Mouse (Mus musculus): ENCODE measurements around the gene Olfr721-ps1. TPM values are rescaled to one million over a fixed set of nuclear protein-coding genes. Genes with fewer than 3 reads are reported as not detected.

The Olfr721-ps1 gene
- not detected for polyA plus RNA-seq (2017; shearing (Covaris generic))

DNA sequence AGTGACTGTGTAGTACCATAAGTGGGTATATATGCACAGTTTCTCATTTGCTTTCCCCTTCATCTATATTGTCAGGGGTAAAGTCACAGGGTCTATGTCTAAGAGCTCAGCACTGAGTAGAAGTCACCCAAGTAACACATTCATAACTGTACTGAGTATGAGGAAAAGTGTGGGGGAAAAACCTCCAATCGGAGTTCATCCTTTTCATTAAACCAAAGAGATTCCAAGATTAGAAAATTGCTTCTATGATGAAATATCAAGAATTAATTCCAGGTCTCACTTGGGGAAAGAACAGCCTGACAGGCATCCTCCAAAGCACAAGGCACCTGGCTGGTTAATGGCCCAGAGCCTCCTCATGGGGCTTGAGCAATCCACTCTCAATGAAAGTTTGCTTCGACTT lies at the start of gene Olfr721-ps1:
Gene Olfr721-ps1, plus strand, starts transcription at position 301 of the 400 bp plus-strand sequence.

Other genes with a start within 250 kb of the Olfr721-ps1 start
- gene Olfr720, start 214.5 kb upstream of the Olfr721-ps1 start, polyA plus RNA-seq (2017; shearing (Covaris generic)) = not detected
- 0.12 TPM for gene Olfr31, start 78.5 kb upstream of the Olfr721-ps1 start, polyA plus RNA-seq (2017; shearing (Covaris generic))
- 6.4 TPM for gene Il3ra, start 55.0 kb upstream of the Olfr721-ps1 start, polyA plus RNA-seq (2017; shearing (Covaris generic))